Mouse (Mus musculus): ENCODE measurements at regions not wholly inside any gene's neighbourhood (a gene's known extent, or its start where the extent isn't known, plus 50 kb on each side); places are given as distances from the start of the nearest gene placed in this dataset.

DNA sequence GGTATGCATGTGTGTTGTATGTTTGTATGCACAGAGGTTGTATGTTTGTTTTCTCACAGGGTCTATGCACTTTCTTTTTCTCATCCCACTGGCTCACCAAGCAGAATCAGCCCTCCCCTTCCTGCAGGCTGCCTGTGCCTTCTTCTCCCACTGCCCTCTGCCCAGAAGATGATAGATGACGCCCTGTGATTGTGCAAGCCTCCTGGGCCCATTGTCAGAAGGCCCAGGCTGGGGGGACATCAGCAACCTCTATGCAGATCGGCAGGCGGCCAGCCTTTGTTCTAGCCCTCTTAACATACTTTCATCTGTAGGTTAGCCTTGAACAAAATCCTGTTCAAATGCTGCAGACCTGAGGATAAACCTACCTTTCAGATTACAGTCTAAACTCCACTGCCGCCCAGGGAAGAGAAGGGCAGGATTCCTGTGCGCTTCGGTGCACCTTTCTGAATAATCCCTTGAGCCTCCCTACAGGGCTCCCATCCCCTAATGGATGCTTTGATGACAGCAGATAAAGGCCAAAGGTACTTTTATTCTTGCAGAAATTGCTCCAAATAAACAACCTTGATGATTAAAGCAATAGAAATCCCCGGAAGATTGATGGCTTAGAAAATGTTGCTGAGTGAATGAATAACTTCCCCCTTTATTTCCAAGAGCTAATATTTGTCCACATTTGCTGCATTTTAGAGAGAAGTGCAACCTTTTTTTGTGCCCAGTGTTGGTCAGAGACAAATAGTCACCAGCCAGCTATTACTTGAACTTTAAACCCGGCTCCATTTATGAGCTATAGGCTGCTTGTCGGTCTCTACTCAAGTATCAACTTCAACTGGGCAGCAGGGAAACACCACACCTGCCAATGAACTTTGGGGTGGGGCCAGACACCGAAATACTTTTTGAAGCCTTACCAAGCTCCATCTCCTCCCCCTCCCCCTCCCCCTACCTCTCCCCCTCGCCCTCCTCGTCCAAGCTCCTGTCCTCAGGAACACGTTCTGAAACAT, 279.4 kb downstream of the Fam49a start:
- TF ChIP-seq CTCF (IDR thresholded peaks at IDR 0.05; ENCODE audit: extremely low read depth, insufficient read depth, insufficient read length, insufficient replicate concordance) (no peak), POLR2A (IDR thresholded peaks at IDR 0.05; ENCODE audit: low read depth, low read length) (no peak)
- H3K4me1 ChIP-seq (ENCODE audit: control insufficient read depth, insufficient read depth, insufficient read length) = no peaks in the 10 kb centered on the region
- WGBS = 82% methylated on average over 13 of the region's 13 CpGs

DNA sequence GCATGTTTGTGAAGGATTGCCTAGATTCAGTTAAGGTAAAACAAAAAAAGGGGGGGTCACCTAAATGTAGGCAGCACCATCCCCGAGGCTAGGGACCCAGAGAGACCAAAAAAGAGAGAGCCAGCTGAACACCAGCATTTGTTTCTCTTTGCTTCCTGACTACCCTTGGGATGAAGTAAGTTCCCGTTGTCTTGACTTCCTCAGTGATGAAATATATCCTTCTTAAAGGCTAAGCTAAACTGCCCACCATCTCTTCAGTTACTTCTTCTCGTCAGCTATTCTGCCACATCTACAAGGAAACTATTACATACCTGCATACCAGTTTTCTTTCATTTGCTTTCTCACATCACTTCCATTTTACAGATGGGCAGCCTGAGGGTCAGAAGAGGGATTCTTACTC, 277.4 kb downstream of the Fam49a start:
- Histone ChIP-seq H3K36me3 (ENCODE audit: control insufficient read depth, insufficient read depth, low read length) (no peaks in the 10 kb centered on the region), H3K4me3 (ENCODE audit: extremely low read depth, insufficient read depth, insufficient read length) (no peak overlapping the region), H3K4me1 (ENCODE audit: control insufficient read depth, insufficient read depth, insufficient read length) (no peaks in the 10 kb centered on the region), H3K27ac (ENCODE audit: insufficient read depth, low read length) (no peak overlapping the region), H3K27me3 (ENCODE audit: control insufficient read depth, insufficient read depth, low read length) (no peaks in the 10 kb centered on the region)
- WGBS = 57% methylated on average over 3 of the region's 3 CpGs
- TF ChIP-seq CTCF (IDR thresholded peaks at IDR 0.05; ENCODE audit: extremely low read depth, insufficient read depth, insufficient read length, insufficient replicate concordance) (no peak), POLR2A (IDR thresholded peaks at IDR 0.05; ENCODE audit: low read depth, low read length) (no peak)
- no peak for DNase-seq (ENCODE audit: low read depth in 1 of 2, low spot score in 2 of 2)

More for the DNA sequence above, 279.4 kb downstream of the Fam49a start:
- DNase-seq (ENCODE audit: low read depth in 1 of 2, low spot score in 2 of 2) = no peak
- Histone ChIP-seq H3K4me3 (ENCODE audit: extremely low read depth, insufficient read depth, insufficient read length) (no peak overlapping the region), H3K36me3 (ENCODE audit: control insufficient read depth, insufficient read depth, low read length) (no peaks in the 10 kb centered on the region), H3K27me3 (ENCODE audit: control insufficient read depth, insufficient read depth, low read length) (no peaks in the 10 kb centered on the region), H3K27ac (ENCODE audit: insufficient read depth, low read length) (no peak overlapping the region)

DNA sequence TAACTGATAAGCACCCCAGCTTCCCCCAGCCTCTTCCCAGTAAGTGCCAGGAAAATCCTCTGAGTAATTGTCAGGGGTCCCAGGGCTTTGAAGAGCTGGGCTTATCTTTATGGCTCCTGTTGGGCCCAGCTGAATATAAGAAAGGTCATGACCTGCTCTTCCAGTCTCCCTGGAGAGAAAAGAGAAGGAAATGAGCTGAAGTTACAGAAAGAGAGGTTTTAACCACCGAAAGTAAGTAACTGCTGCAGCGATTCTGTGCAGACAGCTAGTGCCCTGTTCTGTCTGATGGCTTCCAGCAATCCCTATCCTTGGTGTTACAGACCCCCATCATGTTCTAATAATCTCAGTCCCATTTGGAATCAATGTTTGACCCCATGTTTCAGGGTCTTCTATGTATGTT, 272.8 kb downstream of the Fam49a start:
- Histone ChIP-seq H3K27me3 (ENCODE audit: control insufficient read depth, insufficient read depth, low read length) (no peaks in the 10 kb centered on the region), H3K36me3 (ENCODE audit: control insufficient read depth, insufficient read depth, low read length) (no peaks in the 10 kb centered on the region), H3K27ac (ENCODE audit: insufficient read depth, low read length) (no peak overlapping the region), H3K4me3 (ENCODE audit: extremely low read depth, insufficient read depth, insufficient read length) (no peak overlapping the region), H3K4me1 (ENCODE audit: control insufficient read depth, insufficient read depth, insufficient read length) (no peaks in the 10 kb centered on the region)
- no peak for DNase-seq (ENCODE audit: low read depth in 1 of 2, low spot score in 2 of 2)
- 10% methylated on average over 2 of the region's 2 CpGs for WGBS
- no peak for TF ChIP-seq CTCF (IDR thresholded peaks at IDR 0.05; ENCODE audit: extremely low read depth, insufficient read depth, insufficient read length, insufficient replicate concordance)
- TF ChIP-seq POLR2A (IDR thresholded peaks at IDR 0.05; ENCODE audit: low read depth, low read length) = no peak

DNA sequence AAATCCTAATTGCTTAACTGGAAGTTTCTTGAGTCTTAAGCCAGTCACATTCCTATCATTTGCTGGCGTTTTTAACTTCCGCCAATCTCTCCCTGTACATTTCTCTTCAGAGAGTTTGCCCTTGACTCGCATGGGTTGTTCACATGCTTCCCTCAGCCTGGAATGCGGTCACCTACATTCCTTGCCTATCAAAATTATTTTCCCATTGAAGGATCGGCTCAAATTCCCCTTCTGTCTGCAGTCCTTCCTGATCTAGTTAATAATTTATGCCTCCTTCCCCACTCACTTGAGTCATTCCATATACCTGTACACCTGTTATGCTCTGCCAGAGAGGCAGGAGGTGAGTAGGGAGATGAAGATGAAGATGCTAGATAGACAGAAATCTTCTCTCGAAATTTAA, 268.9 kb downstream of the Fam49a start:
- no peak overlapping the region for H3K4me3 ChIP-seq (ENCODE audit: extremely low read depth, insufficient read depth, insufficient read length)
- no peaks in the 10 kb centered on the region for H3K27me3 ChIP-seq (ENCODE audit: control insufficient read depth, insufficient read depth, low read length)
- no peak overlapping the region for H3K27ac ChIP-seq (ENCODE audit: insufficient read depth, low read length)
- no peak for DNase-seq (ENCODE audit: low read depth in 1 of 2, low spot score in 2 of 2)
- 89% methylated on average over 6 of the region's 6 CpGs for WGBS
- H3K4me1 ChIP-seq (ENCODE audit: control insufficient read depth, insufficient read depth, insufficient read length) = no peaks in the 10 kb centered on the region
- H3K36me3 ChIP-seq (ENCODE audit: control insufficient read depth, insufficient read depth, low read length) = no peaks in the 10 kb centered on the region
- no peak for TF ChIP-seq POLR2A (IDR thresholded peaks at IDR 0.05; ENCODE audit: low read depth, low read length)
- TF ChIP-seq CTCF (IDR thresholded peaks at IDR 0.05; ENCODE audit: extremely low read depth, insufficient read depth, insufficient read length, insufficient replicate concordance) = no peak

DNA sequence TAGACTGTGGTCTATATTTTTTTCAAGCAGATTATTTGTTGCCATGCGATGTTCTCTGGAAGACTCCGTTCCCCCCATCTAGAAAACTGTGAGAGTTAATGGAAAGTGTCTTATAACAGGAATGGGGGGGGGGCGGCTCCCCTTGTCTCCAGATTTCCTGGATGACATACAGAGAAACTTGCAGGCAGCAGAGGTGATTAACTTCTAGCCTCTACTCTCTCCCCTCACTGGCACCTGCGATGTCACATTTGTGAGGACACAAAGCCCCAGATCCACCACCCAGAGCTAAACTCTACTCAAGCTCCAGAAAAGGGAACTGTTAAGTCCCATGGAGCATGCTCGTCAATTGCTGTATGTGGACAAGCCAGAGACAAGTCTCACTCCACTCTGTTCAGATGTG, 267.6 kb downstream of the Fam49a start:
- no peak overlapping the region for H3K27ac ChIP-seq (ENCODE audit: insufficient read depth, low read length)
- WGBS = 93% methylated on average over 5 of the region's 5 CpGs
- H3K4me3 ChIP-seq (ENCODE audit: extremely low read depth, insufficient read depth, insufficient read length) = no peak overlapping the region
- TF ChIP-seq CTCF (IDR thresholded peaks at IDR 0.05; ENCODE audit: extremely low read depth, insufficient read depth, insufficient read length, insufficient replicate concordance) (no peak), POLR2A (IDR thresholded peaks at IDR 0.05; ENCODE audit: low read depth, low read length) (no peak)
- DNase-seq (ENCODE audit: low read depth in 1 of 2, low spot score in 2 of 2) = no peak
- no peaks in the 10 kb centered on the region for H3K27me3 ChIP-seq (ENCODE audit: control insufficient read depth, insufficient read depth, low read length)
- no peaks in the 10 kb centered on the region for H3K36me3 ChIP-seq (ENCODE audit: control insufficient read depth, insufficient read depth, low read length)
- H3K4me1 ChIP-seq (ENCODE audit: control insufficient read depth, insufficient read depth, insufficient read length) = no peaks in the 10 kb centered on the region

DNA sequence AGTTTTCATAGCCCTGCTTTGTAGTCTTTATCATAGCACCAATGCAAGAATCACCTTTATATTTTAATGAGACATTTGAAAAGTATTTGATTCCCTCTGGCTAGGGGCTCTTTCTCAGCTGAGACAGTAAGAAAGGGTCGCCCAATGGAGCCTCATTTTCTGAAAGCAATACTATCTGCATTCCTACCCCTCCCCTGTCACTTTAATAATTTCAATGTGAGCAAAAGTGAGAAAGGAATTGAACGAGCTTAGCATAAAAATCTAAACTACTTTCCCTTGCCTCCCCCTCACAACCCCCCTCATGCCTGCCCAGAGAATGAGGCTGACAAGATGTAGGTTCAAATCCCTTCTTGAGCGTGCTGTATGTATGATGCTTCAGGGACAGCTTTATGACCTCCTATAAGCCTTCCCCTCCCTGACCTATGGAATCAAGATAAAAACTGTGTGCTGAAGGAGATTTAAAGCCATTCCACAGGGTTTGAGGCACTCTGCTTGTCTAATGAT, 266.6 kb downstream of the Fam49a start:
- Histone ChIP-seq H3K27ac (ENCODE audit: insufficient read depth, low read length) (no peak overlapping the region), H3K27me3 (ENCODE audit: control insufficient read depth, insufficient read depth, low read length) (no peaks in the 10 kb centered on the region), H3K4me3 (ENCODE audit: extremely low read depth, insufficient read depth, insufficient read length) (no peak overlapping the region), H3K4me1 (ENCODE audit: control insufficient read depth, insufficient read depth, insufficient read length) (no peaks in the 10 kb centered on the region), H3K36me3 (ENCODE audit: control insufficient read depth, insufficient read depth, low read length) (no peaks in the 10 kb centered on the region)
- no peak for DNase-seq (ENCODE audit: low read depth in 1 of 2, low spot score in 2 of 2)
- TF ChIP-seq CTCF (IDR thresholded peaks at IDR 0.05; ENCODE audit: extremely low read depth, insufficient read depth, insufficient read length, insufficient replicate concordance) (no peak), POLR2A (IDR thresholded peaks at IDR 0.05; ENCODE audit: low read depth, low read length) (no peak)
- WGBS = 82% methylated on average over 3 of the region's 3 CpGs

Measured in spleen, adult 2 months (tissue).